Mouse (Mus musculus): ENCODE measurements around the gene Rpgrip1.

The Rpgrip1 gene

DNA sequence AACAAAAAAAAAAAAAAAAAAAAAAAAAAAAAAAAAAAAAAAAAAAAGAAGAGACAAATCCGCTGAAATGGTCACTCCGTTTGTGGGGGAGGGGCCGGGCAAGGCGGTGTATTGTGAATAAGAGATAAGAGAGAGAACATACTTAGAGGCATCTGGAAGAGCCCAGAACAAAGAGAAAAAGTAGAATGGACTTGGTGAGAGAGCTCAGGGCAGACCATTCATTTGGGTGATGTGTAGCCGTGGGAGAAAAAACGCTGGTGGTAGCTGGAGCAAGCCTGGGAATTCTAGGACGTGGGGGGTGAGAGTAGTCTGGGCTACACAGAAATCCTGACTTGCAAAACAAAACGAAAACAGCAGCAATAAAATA is 7.9 kb downstream of the Rpgrip1 start:
- DNase-seq (ENCODE audit: inconsistent age in 2 of 2, low spot score in 1 of 2), result peak in 1 of 2 experiments; percentile 28

DNA sequence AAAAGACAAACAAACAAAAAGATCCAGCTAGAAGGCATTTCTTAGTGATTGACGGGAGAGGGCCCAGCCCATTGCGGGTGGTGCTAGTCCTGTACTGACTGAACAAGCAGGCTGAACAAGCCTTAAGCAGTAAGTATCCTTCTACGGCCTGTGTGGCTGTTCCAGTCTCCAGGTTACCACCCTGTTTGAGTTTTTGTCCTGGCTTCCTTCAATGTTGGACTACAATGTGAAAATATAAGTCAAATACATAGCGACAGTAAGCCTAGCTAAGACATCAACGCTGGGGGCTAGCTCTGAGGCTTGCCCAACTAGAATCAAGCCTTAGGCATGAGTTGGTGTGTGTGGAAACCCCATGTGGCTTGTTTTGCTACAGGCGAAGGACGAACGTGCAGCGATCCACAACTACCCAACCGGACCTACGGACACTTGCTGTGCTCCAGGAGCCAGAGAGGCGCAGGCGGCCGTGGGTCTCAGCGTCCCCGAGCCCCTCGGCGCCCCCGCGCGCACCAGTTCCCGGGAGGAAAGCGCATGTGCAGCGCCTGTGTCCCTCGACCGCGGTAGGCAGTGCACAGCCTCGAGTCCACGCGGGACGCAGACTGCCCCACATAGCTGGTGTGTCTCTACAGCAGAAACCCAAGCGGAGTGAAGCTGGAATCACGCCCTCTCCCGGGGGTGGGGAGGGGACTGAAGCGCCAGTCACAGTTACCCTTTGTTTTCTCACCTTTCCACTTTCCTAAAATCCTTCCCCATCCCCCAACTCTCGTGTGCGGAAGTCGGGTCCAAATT is 8.5 kb downstream of the Rpgrip1 start:
- peak; percentile 56 to 81 for DNase-seq (ENCODE audit: inconsistent age in 2 of 2, low spot score in 1 of 2)

DNA sequence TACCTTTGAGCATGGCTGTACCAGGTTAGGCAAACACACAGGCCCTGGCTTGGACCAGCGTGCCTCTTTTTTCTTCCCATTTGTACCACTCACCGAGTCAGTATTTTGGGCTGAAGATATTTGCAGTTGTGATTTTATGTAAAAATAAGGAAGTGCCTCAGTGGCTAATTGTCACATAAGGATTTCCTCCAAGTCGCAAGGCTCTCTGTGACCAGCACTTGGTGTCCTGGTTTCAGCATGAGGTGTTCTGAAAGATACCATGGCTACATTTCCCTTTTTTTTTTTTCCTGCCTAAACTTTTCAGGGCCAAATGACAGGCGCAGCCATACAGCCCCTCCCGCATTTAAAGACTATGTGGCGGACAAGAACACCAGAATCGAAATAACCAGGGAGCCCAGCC is 9.7 kb downstream of the Rpgrip1 start:
- DNase-seq (ENCODE audit: inconsistent age in 2 of 2, low spot score in 1 of 2), result peak in 1 of 2 experiments; percentile 27

DNA sequence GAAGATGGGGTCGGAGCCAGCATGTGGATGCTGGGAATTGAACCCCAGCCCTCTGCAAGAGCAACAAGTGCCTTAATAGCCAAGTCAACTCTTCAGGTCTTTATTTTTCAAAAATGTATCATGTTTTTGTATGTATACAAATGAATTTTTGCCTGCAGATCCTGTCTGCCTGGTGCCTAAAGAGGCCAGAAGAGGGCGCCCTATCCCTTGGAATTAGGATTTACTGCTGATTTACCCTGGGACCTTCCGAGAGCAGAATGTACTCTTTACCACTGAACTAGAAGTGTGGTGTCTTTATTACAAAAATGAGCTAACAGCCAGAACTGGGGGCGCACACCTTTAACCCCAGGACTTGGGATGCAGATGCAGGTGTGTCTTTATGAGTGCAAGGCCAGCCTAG is 13.4 kb downstream of the Rpgrip1 start:
- peak; percentile 68 to 90 for DNase-seq (ENCODE audit: inconsistent age in 2 of 2, low spot score in 1 of 2)

DNA sequence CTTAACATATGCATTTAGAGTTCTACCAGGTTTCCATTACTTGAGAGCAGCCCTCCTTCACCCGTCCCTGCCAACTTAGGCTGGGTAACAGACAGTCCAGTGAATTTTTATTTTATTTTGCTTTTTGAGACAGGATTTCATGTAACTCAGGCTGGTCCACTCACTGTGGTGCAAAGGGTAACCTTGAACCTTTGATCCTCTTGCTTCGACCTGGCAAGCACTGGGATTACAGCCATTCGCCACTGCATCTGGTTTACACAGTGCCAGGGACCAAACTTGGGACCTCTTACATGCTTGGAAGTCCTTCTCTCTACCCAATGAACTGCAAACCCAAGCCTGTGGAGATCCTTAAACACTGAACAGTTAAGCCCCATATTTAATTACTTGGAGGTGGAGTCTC is 14.1 kb downstream of the Rpgrip1 start:
- DNase-seq (ENCODE audit: inconsistent age in 2 of 2, low spot score in 1 of 2), result no peak

DNA sequence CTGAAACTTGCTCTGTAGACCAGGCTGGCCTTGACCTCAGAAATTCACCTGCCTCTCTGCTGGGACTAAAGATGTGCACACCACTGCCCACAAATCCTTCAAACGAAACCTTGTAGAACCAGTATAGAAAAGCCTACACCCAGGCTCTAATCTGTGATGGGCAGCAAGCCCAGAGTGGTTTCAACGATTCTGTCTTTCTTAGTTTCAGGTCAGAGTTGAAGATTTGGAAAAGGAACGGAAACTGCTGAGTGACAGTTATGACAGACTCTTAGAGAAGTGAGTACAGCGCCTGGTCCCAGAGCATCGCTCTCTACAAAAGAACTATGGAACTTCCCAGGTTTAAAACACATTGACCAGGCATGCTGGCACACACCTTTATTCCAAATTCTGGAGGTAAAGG is 23.1 kb downstream of the Rpgrip1 start:
- DNase-seq (ENCODE audit: inconsistent age in 2 of 2, low spot score in 1 of 2), result peak in 1 of 2 experiments; percentile 29

DNA sequence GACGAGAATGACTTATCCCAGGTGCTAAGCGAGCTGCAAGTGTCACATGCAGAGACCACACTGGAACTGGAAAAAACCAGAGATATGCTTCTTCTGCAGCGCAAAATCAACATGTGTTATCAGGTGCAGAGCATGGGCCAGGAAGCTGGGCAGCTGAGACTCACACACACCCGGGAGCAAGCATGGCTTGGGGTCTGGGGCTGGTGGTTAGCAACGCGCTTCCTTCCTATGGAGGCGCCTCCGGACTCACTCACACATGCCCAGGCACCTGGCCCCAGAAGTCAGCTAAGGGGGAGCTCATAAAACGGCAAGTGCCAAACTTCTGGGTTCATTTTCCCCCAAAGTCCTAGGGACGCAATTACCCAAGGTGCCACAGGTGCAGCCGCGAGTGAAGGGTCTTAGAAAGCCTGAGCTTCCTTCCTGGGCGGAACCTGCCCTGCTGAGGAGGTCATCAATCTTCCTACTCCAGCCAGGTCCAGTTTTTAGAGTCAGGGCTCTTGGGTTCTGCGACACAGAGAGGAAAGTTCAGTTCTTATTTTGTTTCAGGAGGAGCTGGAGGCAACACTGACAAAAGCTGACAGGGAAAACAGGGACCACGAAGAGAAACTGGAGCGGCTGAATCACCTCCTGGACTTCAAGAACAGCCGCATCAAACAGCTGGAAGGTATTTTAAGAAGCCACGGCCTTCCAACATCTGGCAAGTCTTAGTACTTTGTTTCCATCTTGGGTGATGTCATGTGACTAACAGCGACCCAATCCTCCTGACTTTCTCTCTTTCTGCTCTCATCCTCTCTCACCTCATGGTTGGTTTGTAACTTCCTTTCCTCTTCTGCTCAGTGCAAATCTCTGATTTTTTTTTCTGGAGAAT is 30.3 kb downstream of the Rpgrip1 start:
- DNase-seq (ENCODE audit: inconsistent age in 2 of 2, low spot score in 1 of 2), result no peak

DNA sequence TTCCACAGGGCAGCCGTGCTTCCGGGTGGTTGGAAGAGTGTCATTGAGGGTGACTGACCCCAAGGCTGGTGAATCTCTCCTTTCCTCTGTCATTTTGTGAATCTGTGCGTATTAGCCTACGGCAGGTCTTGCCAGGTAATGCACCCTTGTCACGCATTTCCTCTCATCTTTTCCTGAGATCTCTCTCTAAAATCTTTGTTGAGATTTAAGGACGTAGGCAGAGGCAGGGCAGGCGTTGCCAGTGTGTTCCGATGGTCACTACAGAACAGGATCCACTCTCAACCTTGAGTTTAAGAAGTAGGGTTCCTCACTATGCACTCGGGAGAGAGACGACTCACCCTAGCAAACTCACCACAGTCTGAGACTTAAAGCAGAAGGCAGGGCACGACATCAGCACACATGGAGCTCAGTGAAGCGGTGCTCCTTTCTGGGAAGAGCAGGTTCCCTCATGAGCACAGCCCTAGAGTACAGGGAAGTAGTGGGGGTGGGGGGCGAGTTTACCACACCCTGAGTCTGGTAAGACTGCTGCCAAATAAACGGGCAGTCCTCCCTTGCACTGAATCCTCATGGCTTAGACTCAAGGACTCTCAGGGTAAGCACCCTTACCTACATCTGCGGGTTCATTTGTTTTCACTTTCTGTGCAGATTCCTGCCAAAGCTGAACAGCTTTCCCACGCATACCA is 31.1 kb downstream of the Rpgrip1 start:
- no peak for DNase-seq (ENCODE audit: inconsistent age in 2 of 2, low spot score in 1 of 2)

DNA sequence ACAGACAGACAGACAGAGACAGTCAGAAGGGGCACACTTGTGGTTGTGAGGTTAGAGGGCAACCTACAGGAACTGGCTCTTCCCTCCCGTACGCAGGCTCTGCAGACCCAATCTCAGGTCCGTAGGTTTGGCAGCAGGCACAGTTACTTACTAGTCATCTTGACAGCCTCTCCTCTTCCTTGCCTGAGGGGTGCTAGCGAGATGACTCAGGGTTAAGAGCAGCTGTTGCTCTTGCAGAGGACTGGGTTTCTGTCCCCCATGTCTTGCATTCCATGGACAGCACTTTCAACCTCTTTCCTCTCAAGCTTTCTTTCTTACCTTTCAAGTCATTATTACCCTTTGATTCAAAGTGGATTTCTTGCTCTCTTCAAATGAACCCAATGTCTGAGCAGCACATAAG is 33.7 kb downstream of the Rpgrip1 start:
- DNase-seq (ENCODE audit: inconsistent age in 2 of 2, low spot score in 1 of 2), result no peak

DNA sequence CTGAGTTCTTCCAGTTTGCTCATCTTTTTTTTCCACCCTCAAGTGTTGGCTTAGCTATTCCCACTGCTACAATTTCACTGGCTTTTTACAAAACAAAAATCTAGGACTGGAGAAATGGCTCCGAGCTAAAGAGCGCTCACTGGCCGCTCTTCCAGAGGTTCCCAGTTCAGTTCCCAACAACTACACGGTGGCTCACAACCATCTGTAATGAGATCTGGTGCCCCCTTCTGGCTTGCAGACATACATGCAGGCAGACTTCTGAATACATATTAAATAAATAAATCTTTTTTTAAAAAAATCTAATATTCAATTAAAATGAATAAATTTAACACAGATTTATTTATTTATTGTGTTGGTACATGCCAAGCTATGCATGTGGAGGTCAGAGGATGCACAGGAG is 36.0 kb downstream of the Rpgrip1 start:
- DNase-seq (ENCODE audit: inconsistent age in 2 of 2, low spot score in 1 of 2), result no peak

DNA sequence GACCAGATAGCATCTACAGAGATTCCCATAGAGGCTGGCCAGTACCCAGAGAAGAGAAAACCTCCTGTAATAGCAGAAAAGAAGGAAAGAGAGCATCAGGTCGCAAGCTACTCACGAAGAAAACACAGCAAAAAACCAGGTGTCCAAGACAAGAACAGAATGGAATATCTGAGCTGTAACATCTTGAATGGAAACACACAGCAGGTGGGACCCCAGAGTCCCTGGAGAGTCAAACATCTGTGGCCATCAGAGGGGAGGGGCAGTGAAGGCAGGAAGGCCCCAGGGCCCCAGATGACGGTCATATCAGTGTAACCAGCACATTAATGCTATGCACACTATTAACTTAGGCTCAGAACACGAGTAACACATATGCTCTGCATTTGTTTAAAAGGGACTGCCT is 39.4 kb downstream of the Rpgrip1 start:
- DNase-seq (ENCODE audit: inconsistent age in 2 of 2, low spot score in 1 of 2), result no peak

DNA sequence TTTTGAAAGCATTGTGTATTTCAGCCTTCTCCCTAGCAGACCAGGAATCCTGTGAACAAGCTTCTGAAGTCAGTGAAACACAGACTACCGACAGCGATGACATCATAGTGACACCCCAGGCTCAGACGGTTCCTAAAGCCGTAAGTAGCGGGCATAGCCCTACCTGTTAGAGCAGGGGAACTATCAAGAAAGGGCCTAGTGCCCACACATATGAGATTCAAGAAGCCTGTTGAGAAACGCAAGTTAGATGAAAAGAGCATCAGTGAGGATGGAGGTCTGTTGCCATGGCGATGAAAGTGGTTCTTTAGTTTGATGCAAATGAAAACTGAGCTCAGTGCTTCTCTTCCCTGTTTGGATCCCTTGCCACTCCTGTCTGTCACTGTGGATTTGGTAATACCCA is 41.7 kb downstream of the Rpgrip1 start:
- DNase-seq (ENCODE audit: inconsistent age in 2 of 2, low spot score in 1 of 2), result no peak

DNA sequence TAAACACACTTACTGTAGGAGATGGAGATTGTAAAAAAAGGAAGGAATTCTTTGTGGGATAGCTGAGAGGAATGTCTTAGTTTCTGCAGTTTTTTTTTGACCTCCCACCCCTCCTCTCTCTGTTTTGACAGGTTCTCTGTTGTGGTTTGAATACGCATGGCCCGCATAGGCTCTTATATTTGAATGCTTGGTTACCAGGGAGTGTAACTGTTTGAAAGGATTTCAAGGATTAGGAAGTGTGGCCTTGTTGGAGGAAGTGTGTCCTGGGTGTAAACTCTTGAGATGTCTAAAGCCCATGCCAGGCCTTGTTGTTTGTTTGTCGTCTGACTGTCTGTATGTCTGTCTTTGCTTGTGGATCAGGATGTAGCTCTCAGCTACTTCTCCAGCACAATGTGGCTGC is 42.1 kb downstream of the Rpgrip1 start:
- no peak for DNase-seq (ENCODE audit: inconsistent age in 2 of 2, low spot score in 1 of 2)

DNA sequence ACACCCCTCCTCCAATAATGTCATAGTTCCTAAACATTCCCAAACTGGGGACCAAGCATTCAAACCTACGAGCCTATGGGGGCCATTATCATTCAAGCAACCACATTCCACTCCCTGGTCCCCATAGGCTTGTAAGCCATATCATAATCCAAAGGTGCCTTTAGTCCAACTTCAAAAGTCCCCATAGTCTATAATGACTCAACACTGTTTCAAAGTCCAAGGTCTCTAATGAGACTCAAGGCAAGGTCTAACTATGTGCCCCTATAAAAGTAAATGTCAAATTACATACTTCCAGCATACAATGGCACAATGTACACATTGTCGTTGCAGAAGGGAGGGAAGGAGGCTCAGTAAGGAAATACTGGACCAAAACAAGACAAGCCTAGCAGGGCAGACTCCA is 44.5 kb downstream of the Rpgrip1 start:
- no peak for DNase-seq (ENCODE audit: inconsistent age in 2 of 2, low spot score in 1 of 2)

DNA sequence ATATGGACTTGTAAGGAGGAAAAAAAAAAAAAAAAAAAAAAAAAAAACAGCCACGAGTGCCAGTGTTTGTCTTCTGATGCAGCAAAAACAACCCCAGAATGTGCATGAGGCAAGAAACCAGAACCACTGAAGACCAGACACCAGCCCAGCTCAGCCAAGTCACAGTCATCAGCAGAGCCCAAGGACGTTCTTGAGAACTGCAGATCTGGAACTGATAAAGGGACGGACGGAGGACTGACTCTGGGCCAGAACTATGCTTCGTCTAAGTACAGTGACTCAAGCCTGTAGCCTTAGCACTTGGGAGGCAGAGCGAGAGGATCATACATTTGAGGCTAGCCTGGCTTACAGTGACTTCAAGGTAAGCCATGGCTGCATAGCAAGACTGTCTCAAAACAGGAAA is 50.4 kb downstream of the Rpgrip1 start:
- DNase-seq (ENCODE audit: inconsistent age in 2 of 2, low spot score in 1 of 2), result peak; percentile 83 to 88

DNA sequence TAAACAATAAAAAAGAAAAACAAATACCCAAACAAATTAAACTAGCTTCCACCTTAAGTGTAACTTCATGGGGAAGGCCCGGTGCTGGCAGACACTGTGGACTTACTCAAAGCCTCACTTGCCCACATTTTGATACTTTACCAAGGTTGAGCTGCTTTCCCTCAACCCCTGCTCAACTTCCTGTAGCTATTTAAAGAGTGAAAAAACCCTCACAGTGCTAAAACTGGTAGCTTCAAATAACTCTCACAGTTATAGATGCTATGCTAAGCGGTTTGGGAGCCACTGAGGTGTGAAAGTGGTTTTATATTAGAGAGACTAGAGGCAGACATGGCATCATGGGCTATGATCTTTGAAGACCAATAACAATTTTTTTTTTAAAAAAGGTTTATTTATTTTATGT is 56.1 kb downstream of the Rpgrip1 start:
- no peak for DNase-seq (ENCODE audit: inconsistent age in 2 of 2, low spot score in 1 of 2)

DNA sequence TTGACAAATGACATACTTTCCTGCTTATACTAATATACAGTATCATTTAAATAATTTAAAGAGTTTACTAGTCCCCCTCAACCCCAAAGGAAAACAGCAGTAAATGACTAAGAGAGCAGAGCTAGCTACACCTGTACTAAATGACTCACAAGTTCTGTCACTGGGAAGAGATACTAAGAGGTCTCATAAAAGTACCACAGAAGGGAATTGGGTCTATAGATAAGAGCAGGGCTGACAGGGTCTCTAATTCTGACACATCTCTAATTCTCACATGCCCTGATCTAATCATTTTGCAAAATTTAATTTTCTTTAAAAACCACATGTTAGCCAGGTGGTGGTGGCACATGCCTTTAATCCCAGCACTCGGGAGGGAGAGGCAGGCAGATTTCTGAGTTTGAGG is 78.3 kb downstream of the Rpgrip1 start:
- no peak for DNase-seq (ENCODE audit: inconsistent age in 2 of 2, low spot score in 1 of 2)

DNA sequence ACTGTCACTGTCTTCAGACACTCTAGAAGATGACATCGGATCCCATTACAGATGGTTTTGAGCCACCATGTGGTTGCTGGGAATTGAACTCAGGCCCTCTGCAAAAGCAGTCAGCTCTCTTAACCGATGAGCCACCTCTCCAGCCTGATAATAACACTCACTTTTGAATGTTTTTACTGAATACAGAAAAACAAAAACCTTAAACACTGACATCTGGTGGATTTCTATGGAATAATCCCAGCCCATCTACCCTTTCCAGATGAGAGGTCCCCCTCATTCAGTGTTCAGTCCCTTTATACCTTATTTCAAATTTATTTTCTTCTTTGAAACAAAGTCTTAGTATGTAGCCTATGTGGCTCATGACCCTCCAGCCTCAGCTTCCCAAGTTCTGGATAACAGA is 79.0 kb downstream of the Rpgrip1 start:
- peak in 1 of 2 experiments; percentile 34 for DNase-seq (ENCODE audit: inconsistent age in 2 of 2, low spot score in 1 of 2)

DNA sequence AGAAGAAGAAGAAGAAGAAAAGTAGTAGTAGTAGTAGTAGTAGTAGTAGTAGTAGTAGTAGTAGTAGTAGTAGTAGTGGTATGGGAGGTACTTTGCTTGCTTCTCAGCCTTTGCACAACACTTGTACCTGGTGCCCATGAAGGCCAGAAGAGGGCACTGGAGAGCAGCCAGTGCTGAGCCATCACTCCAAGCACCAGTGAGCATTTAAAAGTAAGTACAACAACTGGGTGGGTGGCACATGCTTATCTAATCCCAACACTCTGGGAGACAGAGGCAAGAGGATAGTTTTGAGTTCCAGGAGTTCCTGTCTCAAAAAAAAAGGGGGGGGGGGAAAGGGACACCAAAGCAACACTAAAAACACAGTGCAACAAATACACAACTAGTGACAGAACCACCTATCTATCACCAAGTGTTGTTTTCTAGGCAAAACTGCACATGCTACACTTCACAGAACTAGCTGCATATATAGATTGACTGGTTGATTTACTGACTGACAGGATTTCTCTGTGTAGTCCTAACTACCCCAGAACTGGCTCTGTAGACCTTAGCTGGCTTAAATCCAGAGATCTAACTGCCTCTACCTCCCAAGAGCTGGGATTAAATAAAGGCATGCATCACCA is 80.3 kb downstream of the Rpgrip1 start:
- DNase-seq (ENCODE audit: inconsistent age in 2 of 2, low spot score in 1 of 2), result peak; percentile 34 to 73

DNA sequence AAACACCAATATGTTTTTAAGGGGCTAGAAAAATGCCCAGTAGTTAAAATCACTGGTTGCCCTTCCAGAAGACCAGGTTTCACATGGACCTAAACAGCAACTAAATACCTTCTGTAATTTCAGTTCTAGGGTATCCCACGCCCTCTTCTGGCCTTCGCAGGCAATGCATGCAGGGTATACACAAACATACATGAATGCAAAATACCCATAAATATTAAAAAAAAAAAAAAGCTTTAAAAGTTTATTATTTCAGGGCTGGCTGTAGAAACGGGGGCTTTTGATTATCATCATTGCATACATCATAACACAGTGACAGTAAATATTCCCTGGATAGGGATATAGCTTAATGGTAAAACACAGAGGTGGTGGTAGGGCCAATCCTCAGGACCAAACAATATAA is 85.2 kb downstream of the Rpgrip1 start:
- DNase-seq (ENCODE audit: inconsistent age in 2 of 2, low spot score in 1 of 2), result peak; percentile 51 to 68

All from adrenal gland, adult (tissue).